Mouse (Mus musculus) ES-Bruce4 (cell line): Measurements from ENCODE around the gene Lrmda.

Experiments
- CTCF ChIP-seq: IDR thresholded peaks from one replicate; pipeline ENCODE4 v1.8.1; 2011; ENCODE audit warnings: low read depth, low read length
- EP300 ChIP-seq: IDR thresholded peaks from 2 replicates; pipeline ENCODE4 v1.6.1; 2011; ENCODE audit warnings: low read depth, low read length; ENCODE audit not compliant: insufficient read depth
- POLR2A ChIP-seq: IDR thresholded peaks from one replicate; pipeline ENCODE4 v1.8.1; 2011; ENCODE audit warnings: low read length; ENCODE audit not compliant: insufficient read depth

DNA sequence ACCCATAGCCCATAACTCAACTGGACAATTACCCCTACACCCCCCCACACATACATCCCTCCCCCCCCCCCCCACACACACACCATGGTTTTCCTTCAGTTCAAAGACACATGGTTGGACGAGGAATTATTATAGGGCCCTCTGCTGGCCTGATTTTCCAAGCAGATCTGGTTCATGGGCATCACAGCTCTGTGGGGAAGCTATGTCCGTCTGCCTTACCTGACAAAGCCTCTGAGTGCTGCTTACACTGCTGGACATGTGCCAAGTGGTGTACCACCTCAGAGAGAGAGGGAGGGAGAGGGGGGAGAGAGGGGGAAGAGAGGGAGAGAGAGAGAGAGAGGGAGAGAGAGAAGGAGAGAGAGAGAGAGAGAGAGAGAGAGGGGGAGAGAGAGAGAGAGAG is 762.9 kb downstream of the Lrmda start:
- no peak for TF ChIP-seq POLR2A
- no peak for TF ChIP-seq CTCF
- TF ChIP-seq EP300: no peak
